Mouse (Mus musculus) bone marrow macrophage, adult 2 months (primary cell): Measurements from ENCODE around the gene Mrpl44. TPM values are rescaled to one million over a fixed set of nuclear protein-coding genes. Genes with fewer than 3 reads are reported as not detected.

Experiments
- H3K27ac ChIP-seq: 2 replicates; pipeline ENCODE4 v1.5.1; 2012; ENCODE audit warnings: low read depth, low read length; ENCODE audit not compliant: insufficient read depth
- H3K4me1 ChIP-seq: 2 replicates; pipeline ENCODE4 v1.6.1; 2012; ENCODE audit warnings: low read length; ENCODE audit not compliant: control insufficient read depth, insufficient read depth
- H3K4me3 ChIP-seq: 2 replicates; pipeline ENCODE4 v1.5.1; 2012; ENCODE audit warnings: mild to moderate bottlenecking, low read length, moderate library complexity; ENCODE audit not compliant: insufficient read depth
- CTCF ChIP-seq: IDR thresholded peaks from 2 replicates; pipeline ENCODE4 v1.5.1; 2012; ENCODE audit warnings: low read depth, mild to moderate bottlenecking, low read length, moderate library complexity
- POLR2A ChIP-seq: IDR thresholded peaks from 2 replicates; pipeline ENCODE4 v1.6.1; 2012; ENCODE audit warnings: mild to moderate bottlenecking, low read depth, low read length, borderline replicate concordance
- polyA plus RNA-seq: library from polyadenylated mRNA; stranded (reverse); fragments of >200 nt; gene quantifications from 2 replicates; pipeline ENCODE4 v1.2.4, GENCODE M21; 2012; ENCODE audit not compliant: missing spikeins, insufficient read depth, insufficient read length

Gene Mrpl44
- polyA plus RNA-seq: 25.5 and 27.0 TPM in 2 replicates

DNA sequence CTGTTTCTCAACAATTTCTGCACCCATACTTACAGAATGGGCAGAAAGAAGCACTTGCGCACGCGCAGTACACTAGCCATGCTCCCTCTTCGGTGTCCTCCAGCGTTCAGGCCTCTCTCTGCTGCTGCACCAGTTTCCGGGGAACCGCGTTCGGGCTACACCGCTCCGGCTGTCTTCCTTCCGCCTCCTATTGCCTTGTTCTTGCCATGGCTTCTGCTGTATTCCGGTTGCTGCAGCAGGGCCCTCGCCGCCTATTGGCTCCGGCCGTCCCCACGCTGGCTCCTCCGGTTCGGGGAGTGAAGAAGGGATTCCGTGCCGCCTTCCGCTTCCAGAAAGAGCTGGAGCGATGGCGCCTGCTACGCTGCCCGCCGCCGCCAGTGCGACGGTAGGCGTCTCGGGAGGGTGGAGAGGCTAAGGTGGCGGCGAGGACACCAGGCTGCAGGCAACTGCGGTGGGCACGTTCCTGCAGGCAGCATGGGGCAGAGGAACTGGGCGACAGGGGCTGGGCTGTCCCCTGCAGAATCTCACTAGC is at the start of gene Mrpl44, which contains the start of gene Wdfy1:
Gene Mrpl44, plus strand, starts transcription at position 92 of the 532 bp plus-strand sequence.
Gene Wdfy1, minus strand, starts transcription at position 217 of the 532 bp plus-strand sequence.
- no peak for TF ChIP-seq CTCF
- no peak for TF ChIP-seq POLR2A

GRCm38 (mm10) chr1:79734794-79735193 is 41.0 kb upstream of the Mrpl44 start:
- no peak for TF ChIP-seq POLR2A
- Histone ChIP-seq H3K4me3 (no peak overlapping the region), H3K27ac (no peak overlapping the region), H3K4me1 (peaks cover 2% of the 10 kb centered on the region)

More for the DNA sequence above, at the start of gene Mrpl44, which contains the start of gene Wdfy1:
- H3K4me1 ChIP-seq: peaks cover 2% of the 10 kb centered on the region; the same call in 1 of the 2 replicates
- H3K27ac ChIP-seq: peak within 1 kb of the TSS; percentile 69
- peak within 1 kb of the TSS; percentile 98 for H3K4me3 ChIP-seq

- Histone ChIP-seq H3K4me3 (no peak overlapping the region), H3K4me1 (peaks cover 14% of the 10 kb centered on the region), H3K27ac (no peak overlapping the region)
- TF ChIP-seq CTCF (no peak), POLR2A (no peak)
Observed at GRCm38 (mm10) chr1:79736408-79736807, 39.4 kb upstream of the Mrpl44 start.

DNA sequence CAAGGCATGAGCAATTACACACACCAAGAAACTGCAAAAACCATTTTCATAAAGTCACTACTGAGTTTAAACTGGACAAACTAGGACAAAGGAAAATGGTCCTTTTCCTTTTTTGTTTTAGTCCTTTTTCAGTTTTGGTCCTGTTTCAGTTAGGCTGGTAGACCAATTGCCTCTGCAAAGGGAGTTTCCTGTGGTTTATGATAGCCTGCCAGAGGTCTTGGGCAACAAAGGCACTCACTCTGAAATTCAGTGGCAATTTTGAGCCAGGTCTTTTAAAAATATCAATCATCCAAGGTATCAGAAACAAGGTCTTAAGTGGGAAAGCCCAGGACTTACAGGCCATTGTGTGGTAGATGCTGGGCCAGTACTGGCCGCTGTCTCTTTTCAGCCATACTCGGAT is 36.1 kb upstream of the Mrpl44 start:
- Histone ChIP-seq H3K27ac (no peak overlapping the region), H3K4me1 (peaks cover 16% of the 10 kb centered on the region), H3K4me3 (no peak overlapping the region)
- no peak for TF ChIP-seq CTCF
- no peak for TF ChIP-seq POLR2A

GRCm38 (mm10) chr1:79741002-79741401 is 34.8 kb upstream of the Mrpl44 start:
- TF ChIP-seq POLR2A (no peak), CTCF (no peak)
- Histone ChIP-seq H3K4me3 (no peak overlapping the region), H3K4me1 (peaks cover 17% of the 10 kb centered on the region), H3K27ac (no peak overlapping the region)

- TF ChIP-seq POLR2A (no peak), CTCF (no peak)
- H3K27ac ChIP-seq: no peak overlapping the region
- no peak overlapping the region for H3K4me3 ChIP-seq
- H3K4me1 ChIP-seq: peaks cover 22% of the 10 kb centered on the region
Observed at GRCm38 (mm10) chr1:79742949-79743348, 32.9 kb upstream of the Mrpl44 start.

DNA sequence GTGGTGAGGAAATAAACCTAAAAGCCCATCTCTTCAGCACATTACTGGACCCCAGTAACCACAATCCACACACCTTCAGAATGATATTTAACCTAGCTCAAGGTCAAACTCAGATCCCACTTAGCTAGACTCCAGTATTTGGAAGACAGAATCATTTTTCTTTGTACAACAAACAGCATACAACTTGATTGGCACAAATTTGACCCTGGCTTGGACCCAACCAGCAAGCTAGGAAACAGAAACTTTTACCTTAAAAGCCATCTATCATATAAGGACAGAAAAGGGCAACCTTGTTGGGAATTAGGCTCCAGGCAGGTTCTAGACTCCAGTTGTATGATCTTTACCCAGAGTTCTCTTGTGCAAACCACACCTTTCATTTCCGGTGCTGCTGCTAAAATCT is 32.4 kb upstream of the Mrpl44 start:
- no peak overlapping the region for H3K4me3 ChIP-seq
- no peak for TF ChIP-seq POLR2A
- TF ChIP-seq CTCF: no peak
- no peak overlapping the region for H3K27ac ChIP-seq
- peaks cover 22% of the 10 kb centered on the region for H3K4me1 ChIP-seq

- Histone ChIP-seq H3K4me3 (no peak overlapping the region), H3K27ac (no peak overlapping the region), H3K4me1 (peaks cover 11% of the 10 kb centered on the region)
- no peak for TF ChIP-seq CTCF
- no peak for TF ChIP-seq POLR2A
Observed at GRCm38 (mm10) chr1:79746056-79746455, 29.8 kb upstream of the Mrpl44 start.

DNA sequence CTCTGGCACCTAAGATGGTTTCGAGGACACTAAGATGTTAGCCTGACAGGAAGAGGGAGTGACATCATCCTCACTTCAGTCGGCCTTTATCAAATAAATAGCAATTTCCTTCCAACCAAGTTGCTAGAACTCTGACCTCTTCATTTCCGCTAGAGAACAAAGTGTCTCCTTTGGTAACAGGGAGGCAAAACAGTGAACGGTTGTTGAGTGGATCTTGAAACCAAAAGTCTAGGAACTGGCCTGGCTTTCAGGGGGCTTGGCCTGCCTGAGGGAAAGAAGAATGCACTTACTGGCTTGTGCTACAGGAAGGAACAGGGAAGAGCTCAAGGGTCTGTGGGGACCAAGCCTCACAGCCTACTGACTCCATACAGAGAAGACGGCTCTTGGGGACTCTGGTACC is 24.6 kb upstream of the Mrpl44 start:
- H3K27ac ChIP-seq: no peak overlapping the region
- no peak for TF ChIP-seq POLR2A
- TF ChIP-seq CTCF: no peak
- H3K4me3 ChIP-seq: no peak overlapping the region
- peaks cover 26% of the 10 kb centered on the region for H3K4me1 ChIP-seq

- H3K4me3 ChIP-seq: no peak overlapping the region
Observed at GRCm38 (mm10) chr1:79752015-79752695, 23.7 kb upstream of the Mrpl44 start.

More at GRCm38 (mm10) chr1:79752015-79752695, 23.7 kb upstream of the Mrpl44 start:
- H3K4me1 ChIP-seq: peaks cover 23% of the 10 kb centered on the region
- no peak overlapping the region for H3K27ac ChIP-seq
- TF ChIP-seq POLR2A (no peak), CTCF (no peak)
